ENCODE assay signal across 8 mouse cellular contexts in the genomic region with DNA sequence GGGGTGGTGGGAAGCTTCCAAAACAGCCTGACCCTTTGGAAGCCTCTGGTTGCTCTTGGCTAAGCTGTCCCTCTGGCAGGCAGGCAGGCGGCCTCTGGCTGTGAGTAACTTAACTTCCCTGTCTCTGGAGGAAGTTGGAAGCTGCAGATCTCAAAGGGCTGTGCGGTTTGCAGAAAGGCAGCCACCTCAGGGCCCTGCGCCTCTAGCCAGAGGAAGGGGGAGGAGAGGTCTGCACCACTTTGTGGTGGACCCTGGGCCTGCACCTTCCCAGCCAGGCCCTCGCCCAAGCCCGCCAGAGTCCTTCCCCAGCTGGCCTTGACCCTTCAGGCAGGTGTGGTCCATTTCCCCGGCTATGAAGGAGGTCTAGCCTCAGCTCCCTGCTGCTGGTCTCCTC. TPM values are rescaled to one million over a fixed set of nuclear protein-coding genes. Genes with fewer than 3 reads are reported as not detected.
DNase-seq lines count a peak whose midpoint lies in the region; ATAC-seq and TF ChIP-seq lines count a peak whose summit lies in the region.

No protein-coding gene starts in this region.

- TF ChIP-seq CTCF in cerebellum, adult 2 months (IDR thresholded peaks at IDR 0.05; ENCODE audit: borderline replicate concordance, insufficient read depth, low read depth, low read length), result no peak

- H3K9ac ChIP-seq in heart, embryonic 14.5 days (ENCODE audit: low read length), result peak overlapping the region; percentile 89
- H3K9ac ChIP-seq in liver, embryonic 11.5 days (ENCODE audit: low read depth, low read length), result peak overlapping the region; percentile 89

- no peaks in the 10 kb centered on the region for H3K36me3 ChIP-seq in heart, embryonic 14.5 days (ENCODE audit: control insufficient read depth, insufficient read depth, low read length)
- H3K36me3 ChIP-seq in liver, embryonic 11.5 days (ENCODE audit: control insufficient read depth, insufficient read depth, low read length), result no peaks in the 10 kb centered on the region

- TF ChIP-seq POLR2A in cerebellum, adult 2 months (IDR thresholded peaks at IDR 0.05; ENCODE audit: borderline replicate concordance, insufficient read depth, low read length), result no peak

- peaks cover 29% of the 10 kb centered on the region for H3K4me1 ChIP-seq in cerebellum, adult 2 months (ENCODE audit: control insufficient read depth, insufficient read depth, low read length)
- H3K4me1 ChIP-seq in heart, embryonic 14.5 days (ENCODE audit: control insufficient read depth in 2 of 2, insufficient read depth in 2 of 2, low read length in 2 of 2), result peaks cover 47 to 83% of the 10 kb centered on the region in 2 experiments
- H3K4me1 ChIP-seq in liver, embryonic 11.5 days (replicated peaks; ENCODE audit: control insufficient read depth, insufficient read depth, low read length), result peaks cover 87% of the 10 kb centered on the region

- peak overlapping the region; percentile 12 for H3K4me3 ChIP-seq in cerebellum, adult 2 months (replicated peaks; ENCODE audit: insufficient read depth, low read depth, low read length)
- peak overlapping the region in 1 of 2 experiments; percentile 73; a peak in 2 of 4 replicates for H3K4me3 ChIP-seq in heart, embryonic 14.5 days (ENCODE audit: control insufficient read depth in 1 of 2, insufficient read depth in 1 of 2, low read depth in 1 of 2, low read length in 2 of 2)
- H3K4me3 ChIP-seq in liver, embryonic 11.5 days (ENCODE audit: low read depth, low read length), result peak overlapping the region; percentile 81

- WGBS in cerebellum, adult 2 months, result 38% methylated on average over 6 of the region's 6 CpGs
- WGBS in heart, embryonic 14.5 days, result 47% methylated on average over 6 of the region's 6 CpGs
- 12% methylated on average over 6 of the region's 6 CpGs for WGBS in liver, embryonic 11.5 days

- H3K27ac ChIP-seq in cerebellum, adult 2 months (ENCODE audit: insufficient read depth, low read length), result peak overlapping the region; percentile 98
- H3K27ac ChIP-seq in heart, embryonic 14.5 days (replicated peaks in 1 of 2; ENCODE audit: control insufficient read depth in 1 of 2, insufficient read depth in 1 of 2, low read depth in 2 of 2, low read length in 2 of 2), result peak overlapping the region; percentile 80 to 97; a peak in 3 of 4 replicates
- H3K27ac ChIP-seq in liver, embryonic 11.5 days (ENCODE audit: low read depth, low read length), result peak overlapping the region; percentile 93

- no peaks in the 10 kb centered on the region for H3K9me3 ChIP-seq in heart, embryonic 14.5 days (ENCODE audit: control insufficient read depth, low read length)
- H3K9me3 ChIP-seq in liver, embryonic 11.5 days (ENCODE audit: control insufficient read depth, low read length), result no peaks in the 10 kb centered on the region

- DNase-seq in cerebellum, adult 2 months, result no peak
- no peak for DNase-seq in cerebellum, adult 9-10 months
- peak; percentile 52 for DNase-seq in adipocyte (ENCODE audit: low spot score)
- no peak for DNase-seq in liver, embryonic 11.5 days (ENCODE audit: low spot score)
- DNase-seq in natural killer cell, adult 2 months (ENCODE audit: low spot score in 2 of 2), result peak; percentile 55 to 56
- no peak for DNase-seq in retina, postnatal 1 day
- no peak for DNase-seq in urinary bladder, postnatal 4 days (ENCODE audit: low spot score in 2 of 2)

- no peak for ATAC-seq in heart, embryonic 14.5 days (ENCODE audit: insufficient number of reproducible peaks, insufficient read depth, low FRiP score, low read depth)
- no peak for ATAC-seq in liver, embryonic 11.5 days (replicated peaks; ENCODE audit: low FRiP score)

- no peaks in the 10 kb centered on the region for H3K27me3 ChIP-seq in cerebellum, adult 2 months (ENCODE audit: control insufficient read depth, insufficient read depth, low read length)
- H3K27me3 ChIP-seq in heart, embryonic 14.5 days (ENCODE audit: control insufficient read depth, insufficient read depth, low read length), result no peaks in the 10 kb centered on the region
- H3K27me3 ChIP-seq in liver, embryonic 11.5 days (replicated peaks; ENCODE audit: control insufficient read depth, insufficient read depth, low read length), result no peaks in the 10 kb centered on the region

- peak overlapping the region; percentile 96 for H3K4me2 ChIP-seq in heart, embryonic 14.5 days (ENCODE audit: low read length)
- H3K4me2 ChIP-seq in liver, embryonic 11.5 days, result peak overlapping the region; percentile 100

RNA-seq across cellular contexts. Expression of a gene that starts 49.7 kb away (rescaled TPM):
- polyA plus RNA-seq in cerebellum, adult 2 months (2012; rRNA removed), result 2.1 and 2.5 TPM in 2 replicates
- 51.1 and 60.6 TPM in 2 replicates for polyA plus RNA-seq in heart, embryonic 14.5 days (2014; fragmentation: Nextera tagmentation; extraction: Ambion mirVana)
- 125 and 127 TPM in 2 replicates for polyA plus RNA-seq in liver, embryonic 11.5 days (2014; fragmentation: Nextera tagmentation; extraction: Ambion mirVana)

Comparison
In these comparisons a context has a peak if more than half of its experiments do, and no peak if none do; other contexts are left out.
1. DNase-seq: peak in adipocyte (single experiment) and natural killer cell, adult 2 months (2 of 2); none in cerebellum, adult 2 months (0 of 2), cerebellum, adult 9-10 months (single experiment), liver, embryonic 11.5 days (single experiment), retina, postnatal 1 day (single experiment) and urinary bladder, postnatal 4 days (0 of 2).
2. RNA of a gene that starts 49.7 kb away (polyA plus RNA-seq): 125 to 127 TPM in liver, embryonic 11.5 days and 51.1 to 60.6 TPM in heart, embryonic 14.5 days; 2.1 to 2.5 TPM in cerebellum, adult 2 months; every median in the first group is over 10 times any median in the second.
3. Peak in every context shown above with its lines, with median percentiles within 50 percentile points of each other: H3K27ac ChIP-seq.